Mouse (Mus musculus): ENCODE results near the gene Csnk1d.

- TF ChIP-seq MAFK (IDR thresholded peaks at IDR 0.05; ENCODE audit: insufficient replicate concordance, low read length) (no peak), CHD1 (IDR thresholded peaks at IDR 0.05; ENCODE audit: low read depth, low read length) (no peak), MAX (IDR thresholded peaks at IDR 0.05; ENCODE audit: low read length) (no peak), CTCF (conservative IDR thresholded peaks at IDR 0.05 in 1 of 2, IDR thresholded peaks at IDR 0.05 in 1 of 2; ENCODE audit: low read depth in 2 of 2, low read length in 2 of 2) (no peak), GABPA (IDR thresholded peaks at IDR 0.05; ENCODE audit: insufficient replicate concordance, low read depth, low read length) (no peak), KAT2A (IDR thresholded peaks at IDR 0.05; ENCODE audit: insufficient replicate concordance, low read length) (no peak), EP300 (IDR thresholded peaks at IDR 0.05; ENCODE audit: low read length) (no peak), NELFE (IDR thresholded peaks at IDR 0.05; ENCODE audit: low read depth, low read length) (no peak), POLR2A (IDR thresholded peaks at IDR 0.05; ENCODE audit: low read depth, low read length) (no peak), USF1 (IDR thresholded peaks at IDR 0.05; ENCODE audit: low read depth, low read length) (no peak)
These were observed 68.6 kb downstream of the Csnk1d start for GRCm38 (mm10) chr11:120922528-120922927.
